Mouse (Mus musculus): ENCODE results near the gene Vmn1r175. TPM values are rescaled to one million over a fixed set of nuclear protein-coding genes. Genes with fewer than 3 reads are reported as not detected.
"Not testable (repeated sequence)": the region's sequence is repeated elsewhere in the genome, so short reads cannot be mapped to it uniquely, and the experiment has no call there.

The Vmn1r175 gene
- total RNA-seq (2015): not detected in 2 replicates
- not detected in 2 replicates for total RNA-seq (2017)

- not testable (repeated sequence) for ATAC-seq (replicated peaks; ENCODE audit: poor library complexity)
These were observed at the start of gene Vmn1r175 for GRCm38 (mm10) chr7:23810543-23810942. Vmn1r175 (minus strand) TSS chr7:23810643.

GRCm38 (mm10) chr7:23837272-23837671 is 26.8 kb upstream of the Vmn1r175 start, which contains the start of gene Vmn1r176:
Vmn1r176 (minus strand) TSS chr7:23837372.
- not testable (repeated sequence) for ATAC-seq (replicated peaks; ENCODE audit: poor library complexity)

GRCm38 (mm10) chr7:23784526-23784925 is 25.9 kb downstream of the Vmn1r175 start:
- ATAC-seq (replicated peaks; ENCODE audit: poor library complexity): no peak

Other genes starting within 250 kb of the Vmn1r175 start
- not detected in 2 replicates for gene Vmn1r169, start 235.1 kb downstream of the Vmn1r175 start, total RNA-seq (2015)
- not detected in 2 replicates for gene Vmn1r169, start 235.1 kb downstream of the Vmn1r175 start, total RNA-seq (2017)
- gene Vmn1r170, start 204.5 kb downstream of the Vmn1r175 start, total RNA-seq (2015): not detected in 2 replicates
- not detected in 2 replicates for gene Vmn1r170, start 204.5 kb downstream of the Vmn1r175 start, total RNA-seq (2017)
- gene Vmn1r171, start 179.9 kb downstream of the Vmn1r175 start, total RNA-seq (2015): not detected in 2 replicates
- gene Vmn1r171, start 179.9 kb downstream of the Vmn1r175 start, total RNA-seq (2017): not detected in 2 replicates
- gene Vmn1r172, start 152.3 kb downstream of the Vmn1r175 start, total RNA-seq (2015): not detected in 2 replicates
- not detected in 2 replicates for gene Vmn1r172, start 152.3 kb downstream of the Vmn1r175 start, total RNA-seq (2017)
- gene Vmn1r173, start 109.9 kb downstream of the Vmn1r175 start, total RNA-seq (2015): not detected in 2 replicates
- gene Vmn1r173, start 109.9 kb downstream of the Vmn1r175 start, total RNA-seq (2017): not detected in 2 replicates
- not detected in 2 replicates for gene Vmn1r174, start 58.4 kb downstream of the Vmn1r175 start, total RNA-seq (2015)
- not detected in 2 replicates for gene Vmn1r174, start 58.4 kb downstream of the Vmn1r175 start, total RNA-seq (2017)
- not detected in 2 replicates for gene Vmn1r176, start 26.7 kb upstream of the Vmn1r175 start, total RNA-seq (2015)
- not detected in 2 replicates for gene Vmn1r176, start 26.7 kb upstream of the Vmn1r175 start, total RNA-seq (2017)
- not detected in 2 replicates for gene Vmn1r177, start 55.8 kb upstream of the Vmn1r175 start, total RNA-seq (2015)
- not detected in 2 replicates for gene Vmn1r177, start 55.8 kb upstream of the Vmn1r175 start, total RNA-seq (2017)
- gene Vmn1r178, start 81.4 kb upstream of the Vmn1r175 start, total RNA-seq (2015): not detected in 2 replicates
- gene Vmn1r178, start 81.4 kb upstream of the Vmn1r175 start, total RNA-seq (2017): not detected in 2 replicates
- gene Vmn1r179, start 116.3 kb upstream of the Vmn1r175 start, total RNA-seq (2015): not detected in 2 replicates
- not detected in 2 replicates for gene Vmn1r179, start 116.3 kb upstream of the Vmn1r175 start, total RNA-seq (2017)
- gene Vmn1r180, start 140.0 kb upstream of the Vmn1r175 start, total RNA-seq (2015): not detected in 2 replicates
- gene Vmn1r180, start 140.0 kb upstream of the Vmn1r175 start, total RNA-seq (2017): not detected in 2 replicates
- not detected in 2 replicates for gene Vmn1r181, start 164.0 kb upstream of the Vmn1r175 start, total RNA-seq (2015)
- not detected in 2 replicates for gene Vmn1r181, start 164.0 kb upstream of the Vmn1r175 start, total RNA-seq (2017)
- gene V1rd19, start 191.0 kb upstream of the Vmn1r175 start, total RNA-seq (2015): not detected in 2 replicates
- not detected in 2 replicates for gene V1rd19, start 191.0 kb upstream of the Vmn1r175 start, total RNA-seq (2017)
- gene Vmn1r183, start 242.6 kb upstream of the Vmn1r175 start, total RNA-seq (2015): not detected in 2 replicates
- not detected in 2 replicates for gene Vmn1r183, start 242.6 kb upstream of the Vmn1r175 start, total RNA-seq (2017)